Mouse (Mus musculus) regulatory T cell (primary cell): Measurements from ENCODE around the gene Sel1l2.
"Not testable (repeated sequence)": the region's sequence is repeated elsewhere in the genome, so short reads cannot be mapped to it uniquely, and the experiment has no call there.

ENCODE experiments used
- in situ Hi-C: fragments of 300-600 bp; cut with MboI, MseI; formaldehyde crosslinking; loops from one replicate; pipeline ENCODE4 v1.15.1; 2025; ENCODE audit warnings: high pct_unique_total_duplicates

The Sel1l2 gene

GRCm38 (mm10) chr2:140214519-140215027, 174.9 kb downstream of the Sel1l2 start:
- in situ Hi-C loops = no loop called here

- in situ Hi-C loops = loop anchor here (5.0 kb wide), 1 partner anchor 219 kb away; no protein-coding TSS in a partner anchor
Observed at GRCm38 (mm10) chr2:140203756-140204155, 185.8 kb downstream of the Sel1l2 start.

GRCm38 (mm10) chr2:140202573-140202972, 186.9 kb downstream of the Sel1l2 start:
- in situ Hi-C loops = loop anchor here (5.0 kb wide), 1 partner anchor 220 kb away; no protein-coding TSS in a partner anchor

GRCm38 (mm10) chr2:140200713-140201112, 188.8 kb downstream of the Sel1l2 start:
- in situ Hi-C loops = loop anchor here (5.0 kb wide), 1 partner anchor 222 kb away; no protein-coding TSS in a partner anchor

- in situ Hi-C loops = not testable (repeated sequence)
Observed at GRCm38 (mm10) chr2:140185685-140186210, 203.8 kb downstream of the Sel1l2 start.
